20 mouse cellular contexts compared by ENCODE assay signal in the genomic region with DNA sequence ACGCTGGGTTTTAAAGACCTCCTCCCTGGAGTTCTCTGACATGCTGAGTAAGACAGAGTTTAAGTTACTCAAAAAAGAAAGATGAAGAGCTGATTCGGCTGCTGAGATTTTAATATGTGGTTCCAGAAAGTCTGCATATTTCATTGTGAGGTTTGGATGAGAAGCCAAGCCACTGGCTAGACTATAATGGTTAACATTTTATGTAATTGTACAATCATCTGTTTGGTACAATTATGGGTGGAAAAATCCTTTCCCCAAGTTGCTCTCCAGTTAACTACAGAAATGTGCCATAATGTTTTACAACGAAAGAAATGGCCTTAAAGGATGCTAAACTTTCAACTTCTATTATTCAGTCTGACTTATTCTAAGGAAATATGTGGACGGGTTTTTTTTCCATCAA. TPM values are rescaled to one million over a fixed set of nuclear protein-coding genes. Genes with fewer than 3 reads are reported as not detected.
"Had no signal": no experiment of that assay in that cellular context is flagged by ENCODE, and none has a peak within 500 bp of the region (broad histone marks: within the 10 kb centered on the region; RNA-seq: fewer than 3 reads in every experiment).

No protein-coding gene starts in this region.

- H3K27me3 ChIP-seq: midbrain, embryonic 15.5 days; neural tube, embryonic 12.5 days; stomach, embryonic 15.5 days had no signal

- H3K4me1 ChIP-seq: midbrain, embryonic 13.5 days; midbrain, embryonic 15.5 days; neural tube, embryonic 12.5 days; stomach, embryonic 15.5 days had no signal

- H3K36me3 ChIP-seq: midbrain, embryonic 13.5 days; midbrain, embryonic 15.5 days; neural tube, embryonic 12.5 days; stomach, embryonic 15.5 days had no signal

- DNase-seq: lung, adult 18-20 months; lung, postnatal 14 days; lung, postnatal 36 days; right cerebral cortex, postnatal 14 days; thymus, adult 2 months; thymus, postnatal 25 days; thymus, postnatal 4 days had no signal

- H3K4me2 ChIP-seq: lung, embryonic 14.5 days; midbrain, embryonic 11.5 days; midbrain, embryonic 13.5 days; midbrain, embryonic 15.5 days; neural tube, embryonic 12.5 days; stomach, embryonic 15.5 days had no signal

- H3K27ac ChIP-seq: macrophage; midbrain, embryonic 13.5 days; midbrain, embryonic 15.5 days; neural tube, embryonic 12.5 days; stomach, embryonic 15.5 days; stomach, postnatal 0 days had no signal

- H3K9ac ChIP-seq: lung, embryonic 14.5 days; midbrain, embryonic 13.5 days; midbrain, embryonic 15.5 days; neural tube, embryonic 12.5 days; stomach, embryonic 15.5 days had no signal

- H3K9me3 ChIP-seq: megakaryocyte, embryonic 14.5 days; midbrain, embryonic 13.5 days; midbrain, embryonic 15.5 days; neural tube, embryonic 12.5 days; stomach, embryonic 15.5 days had no signal

- ATAC-seq: midbrain, embryonic 13.5 days; midbrain, embryonic 15.5 days had no signal

- H3K4me3 ChIP-seq: megakaryocyte, embryonic 14.5 days; midbrain, embryonic 13.5 days; midbrain, embryonic 15.5 days; neural tube, embryonic 12.5 days; stomach, embryonic 15.5 days had no signal

RNA-seq across cellular contexts. Expression of gene Acod1, which starts 57.5 kb away (rescaled TPM):
- polyA plus RNA-seq: lung, embryonic 14.5 days; lung, embryonic 16.5 days; midbrain, embryonic 11.5 days; midbrain, embryonic 13.5 days; midbrain, embryonic 15.5 days; midbrain, postnatal 0 days; neural tube, embryonic 12.5 days; neural tube, embryonic 14.5 days; stomach, postnatal 0 days; testis, adult 2 months had no signal
